Mouse (Mus musculus): ENCODE results near the gene Pbxip1.
A peak's percentile ranks its signal among the peaks of the same experiment; 100 is the strongest.
"Not testable (repeated sequence)": the region's sequence is repeated elsewhere in the genome, so short reads cannot be mapped to it uniquely, and the experiment has no call there.

Gene Pbxip1

GRCm38 (mm10) chr3:89409701-89410100 is 26.8 kb upstream of the Pbxip1 start:
- no peak for DNase-seq (ENCODE audit: extremely low spot score)

- no peak for DNase-seq (ENCODE audit: extremely low spot score)
Observed at GRCm38 (mm10) chr3:89410864-89411263, 25.6 kb upstream of the Pbxip1 start.

GRCm38 (mm10) chr3:89411490-89412393 is 24.8 kb upstream of the Pbxip1 start, which contains the start of gene Flad1:
Gene Flad1 (minus strand): TSS chr3:89411870.
- DNase-seq (ENCODE audit: extremely low spot score): peak; percentile 100

- no peak for DNase-seq (ENCODE audit: extremely low spot score)
Observed at GRCm38 (mm10) chr3:89416158-89416557, 20.3 kb upstream of the Pbxip1 start.

GRCm38 (mm10) chr3:89417131-89417530 is 19.4 kb upstream of the Pbxip1 start:
- DNase-seq (ENCODE audit: extremely low spot score): no peak

GRCm38 (mm10) chr3:89417840-89418169 is 18.7 kb upstream of the Pbxip1 start:
- no peak for DNase-seq (ENCODE audit: extremely low spot score)

- DNase-seq (ENCODE audit: extremely low spot score): peak; percentile 97
Observed at GRCm38 (mm10) chr3:89418170-89418860, 18.2 kb upstream of the Pbxip1 start, which contains the start of the genes Cks1b and Shc1. Gene Cks1b (minus strand): TSS chr3:89418383. Gene Shc1 (plus strand): TSS chr3:89418443.

GRCm38 (mm10) chr3:89418861-89419250 is 17.6 kb upstream of the Pbxip1 start:
- DNase-seq (ENCODE audit: extremely low spot score): peak; percentile 88

- DNase-seq (ENCODE audit: extremely low spot score): peak; percentile 54
Observed at GRCm38 (mm10) chr3:89419571-89419970, 16.9 kb upstream of the Pbxip1 start.

- no peak for DNase-seq (ENCODE audit: extremely low spot score)
Observed at GRCm38 (mm10) chr3:89419981-89420380, 16.5 kb upstream of the Pbxip1 start.

GRCm38 (mm10) chr3:89420421-89420820 is 16.1 kb upstream of the Pbxip1 start:
- DNase-seq (ENCODE audit: extremely low spot score): no peak

GRCm38 (mm10) chr3:89421002-89421774 is 15.3 kb upstream of the Pbxip1 start:
- peak; percentile 80 for DNase-seq (ENCODE audit: extremely low spot score)

GRCm38 (mm10) chr3:89421810-89422473 is 14.6 kb upstream of the Pbxip1 start:
- peak; percentile 34 for DNase-seq (ENCODE audit: extremely low spot score)

- DNase-seq (ENCODE audit: extremely low spot score): no peak
Observed at GRCm38 (mm10) chr3:89422556-89423205, 13.8 kb upstream of the Pbxip1 start.

GRCm38 (mm10) chr3:89424416-89425140 is 11.9 kb upstream of the Pbxip1 start:
- no peak for DNase-seq (ENCODE audit: extremely low spot score)

- DNase-seq (ENCODE audit: extremely low spot score): no peak
Observed at GRCm38 (mm10) chr3:89425141-89425525, 11.4 kb upstream of the Pbxip1 start.

GRCm38 (mm10) chr3:89425876-89426275 is 10.6 kb upstream of the Pbxip1 start:
- DNase-seq (ENCODE audit: extremely low spot score): no peak

GRCm38 (mm10) chr3:89429021-89429420 is 7.5 kb upstream of the Pbxip1 start:
- not testable (repeated sequence) for DNase-seq (ENCODE audit: extremely low spot score)

- peak; percentile 95 for DNase-seq (ENCODE audit: extremely low spot score)
Observed at GRCm38 (mm10) chr3:89430171-89431159, 6.0 kb upstream of the Pbxip1 start, which contains the start of gene Pygo2. Gene Pygo2 (plus strand): TSS chr3:89430214.
